Mouse (Mus musculus) erythroblast, adult 5-6 weeks (primary cell): Measurements from ENCODE around the gene Adamtsl1. TPM values are rescaled to one million over a fixed set of nuclear protein-coding genes. Genes with fewer than 3 reads are reported as not detected.

Experiments
- ATAC-seq: replicated peaks from 2 replicates; pipeline ENCODE4 v1.8.0; 2016; ENCODE audit warnings: moderate number of reproducible peaks, mild to moderate bottlenecking, moderate TSS enrichment, inconsistent platforms; ENCODE audit not compliant: poor library complexity, low FRiP score, severe bottlenecking
- total RNA-seq, 2 experiments: library from RNA; stranded (forward) in 1 of 2; stranded (reverse) in 1 of 2; fragments of 150-400 nt in 1 of 2; fragments of 200-764, 138-1000 nt in 1 of 2; gene quantifications; 2 replicates each; pipeline versions ENCODE4 v1.2.3 to v1.2.4; 2015 to 2017; ENCODE audit warnings: low replicate concordance in 2 of 2

Adamtsl1 gene
- total RNA-seq, 2 experiments from 2014 or later, result not detected

GRCm38 (mm10) chr4:85629381-85629780 lies 115.4 kb downstream of the Adamtsl1 start:
- ATAC-seq, result no peak

DNA sequence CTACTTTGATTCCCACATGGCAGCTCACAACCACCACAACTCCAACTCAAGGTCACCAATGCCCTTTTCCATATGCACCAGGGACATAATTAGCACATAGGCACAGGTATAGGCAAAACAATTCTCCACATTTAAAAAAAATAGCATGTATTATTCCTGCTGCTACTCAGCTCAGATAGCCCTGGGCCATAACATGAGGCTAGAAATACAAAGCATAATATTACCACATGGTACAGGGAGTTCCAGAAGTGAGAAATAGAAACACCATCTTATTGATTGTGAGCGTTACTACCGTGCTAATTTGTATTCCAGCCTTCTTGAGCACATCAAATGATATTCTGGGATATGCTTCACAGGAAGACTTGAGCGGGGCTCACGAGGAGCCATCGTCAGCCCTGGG lies 155.3 kb downstream of the Adamtsl1 start:
- no peak for ATAC-seq

DNA sequence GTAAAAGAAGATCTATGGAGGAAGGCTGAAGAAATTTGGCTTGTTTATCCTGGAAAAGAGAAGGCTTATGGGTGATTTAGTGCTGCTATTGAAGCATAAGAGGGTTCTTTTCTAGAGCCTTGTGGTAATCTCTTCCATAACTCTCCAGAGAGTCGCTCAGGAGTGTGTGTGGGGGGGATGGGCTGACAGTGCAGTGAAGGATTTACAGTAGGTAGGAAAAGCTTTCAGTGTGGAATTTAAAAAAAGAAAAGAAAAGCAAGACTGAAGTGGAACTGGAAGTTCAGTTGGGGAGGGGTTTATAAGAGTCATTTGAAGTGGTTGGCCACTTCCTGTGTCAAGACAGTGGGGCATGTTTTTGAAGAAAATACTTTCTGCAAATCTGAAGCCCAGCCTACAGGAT lies 155.8 kb downstream of the Adamtsl1 start:
- no peak for ATAC-seq

DNA sequence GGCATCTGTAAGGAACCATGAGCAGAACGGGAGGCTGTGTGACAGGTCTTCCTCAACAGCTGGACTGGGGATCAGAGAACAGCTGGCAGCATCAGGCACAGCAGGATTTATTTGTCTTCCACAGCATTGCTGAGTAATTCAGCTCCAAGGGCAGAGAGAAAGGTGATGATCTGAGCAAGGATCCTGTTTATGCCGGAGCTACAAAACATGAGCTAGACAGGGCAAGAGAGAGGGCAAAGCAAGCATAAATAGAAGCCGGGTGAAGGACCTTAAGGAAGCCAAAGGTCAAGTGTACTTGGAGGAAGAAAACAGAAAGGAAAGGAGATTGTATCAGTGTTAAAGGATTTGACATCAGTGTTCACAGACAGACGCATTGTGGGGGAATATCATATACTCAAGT lies 158.3 kb downstream of the Adamtsl1 start:
- ATAC-seq, result no peak

DNA sequence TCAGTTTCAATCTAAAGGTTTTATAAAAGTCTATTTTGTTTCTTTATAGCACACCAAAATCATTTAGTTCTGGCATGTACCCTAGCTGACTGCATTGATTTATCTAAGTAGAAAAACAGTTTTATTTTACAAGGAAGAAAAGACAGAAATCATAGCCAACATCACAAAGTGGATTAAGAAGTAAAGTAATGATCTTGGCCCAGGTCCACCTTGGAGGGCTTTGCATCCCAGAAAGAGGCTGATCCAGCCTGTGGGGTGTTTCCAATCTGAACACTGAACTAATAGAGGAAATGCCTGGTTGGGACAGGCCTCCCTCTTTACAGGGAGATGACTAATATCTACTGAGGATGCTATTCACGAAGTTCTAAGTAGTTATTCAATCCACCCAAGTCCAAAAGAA lies 163.6 kb downstream of the Adamtsl1 start:
- no peak for ATAC-seq

DNA sequence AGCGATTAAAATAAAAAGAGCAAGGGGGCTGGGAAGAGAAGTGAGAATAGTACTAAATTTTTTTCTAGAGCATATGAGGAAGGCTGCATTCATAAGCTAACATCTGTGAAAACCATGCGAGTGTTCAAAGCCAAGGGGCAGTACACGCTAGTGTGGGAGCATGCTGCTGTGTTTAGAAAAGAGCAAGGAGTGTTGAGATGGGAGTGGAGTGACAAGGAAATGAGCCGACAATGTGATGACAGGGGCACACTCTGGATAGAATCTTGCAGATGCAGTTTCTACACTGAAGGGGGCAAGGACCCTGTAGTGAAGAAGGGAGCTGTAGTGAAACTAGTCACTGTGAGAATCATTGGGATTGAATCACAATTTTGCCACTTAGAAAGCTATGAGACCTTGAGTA lies 172.2 kb downstream of the Adamtsl1 start:
- no peak for ATAC-seq

DNA sequence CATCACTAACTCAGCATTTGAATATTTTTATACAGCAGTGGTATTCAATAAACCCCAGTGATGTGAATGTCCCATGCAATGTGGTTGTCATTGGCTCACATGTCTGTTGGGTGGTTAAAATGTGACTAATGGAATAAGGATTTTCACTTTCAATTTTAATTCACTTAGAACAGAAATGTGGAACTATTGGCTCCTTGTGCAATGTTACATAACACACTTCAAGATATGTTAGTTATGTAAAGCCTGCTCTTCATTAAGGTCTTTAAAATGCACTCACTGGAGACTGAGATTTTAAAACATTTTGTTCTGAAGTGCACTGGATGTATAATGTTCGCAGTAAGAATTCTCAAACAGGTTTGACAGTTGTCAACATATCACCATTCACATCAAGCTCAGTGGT lies 181.3 kb downstream of the Adamtsl1 start:
- ATAC-seq, result no peak

- no peak for ATAC-seq
Measured at GRCm38 (mm10) chr4:85707352-85708057, 193.5 kb downstream of the Adamtsl1 start.

- no peak for ATAC-seq
Measured at GRCm38 (mm10) chr4:85709636-85710035, 195.7 kb downstream of the Adamtsl1 start.

DNA sequence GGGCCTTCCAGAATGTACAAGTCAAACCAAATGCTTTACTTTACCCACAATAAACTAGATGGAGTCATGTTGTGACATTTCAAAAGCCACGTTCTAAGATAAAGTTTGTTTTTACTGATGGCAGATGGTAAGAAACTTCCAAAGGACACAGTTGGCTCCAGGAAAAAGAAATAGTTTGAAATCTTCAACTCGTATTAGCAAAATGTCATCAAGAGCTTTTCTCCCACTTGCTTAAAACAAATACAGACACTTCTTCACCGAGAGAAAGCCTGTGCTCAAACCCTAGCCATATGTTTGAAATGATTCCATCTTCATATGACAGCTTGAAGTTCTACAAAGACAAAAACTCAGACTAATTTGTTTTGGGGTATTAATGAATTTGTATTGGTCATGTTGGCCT lies 211.0 kb downstream of the Adamtsl1 start:
- no peak for ATAC-seq

GRCm38 (mm10) chr4:85727731-85728130 lies 213.8 kb downstream of the Adamtsl1 start:
- ATAC-seq, result no peak

DNA sequence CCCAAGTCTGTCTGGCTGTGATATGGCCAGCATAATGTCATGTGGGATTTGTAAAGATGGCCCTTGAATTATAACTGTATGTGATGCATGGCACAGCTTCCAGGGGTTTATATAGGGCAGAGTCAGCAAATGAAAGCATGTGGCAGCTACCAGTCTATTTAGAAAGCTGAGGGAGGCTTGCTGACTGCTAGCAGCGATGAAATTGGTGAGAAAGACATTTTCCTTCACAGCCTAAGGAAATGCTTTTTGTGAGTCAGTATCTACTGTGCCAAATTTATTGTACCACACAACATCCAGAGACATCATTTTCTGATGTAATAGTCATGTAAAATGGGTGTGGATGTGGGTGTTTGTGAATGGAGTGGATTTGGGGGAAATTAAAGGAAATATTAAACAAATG lies 214.4 kb downstream of the Adamtsl1 start:
- ATAC-seq, result no peak

GRCm38 (mm10) chr4:85740478-85740877 lies 226.5 kb downstream of the Adamtsl1 start:
- ATAC-seq, result no peak

GRCm38 (mm10) chr4:85741825-85742391 lies 227.9 kb downstream of the Adamtsl1 start:
- ATAC-seq, result no peak

- no peak for ATAC-seq
Measured at GRCm38 (mm10) chr4:85743427-85743826, 229.5 kb downstream of the Adamtsl1 start.

DNA sequence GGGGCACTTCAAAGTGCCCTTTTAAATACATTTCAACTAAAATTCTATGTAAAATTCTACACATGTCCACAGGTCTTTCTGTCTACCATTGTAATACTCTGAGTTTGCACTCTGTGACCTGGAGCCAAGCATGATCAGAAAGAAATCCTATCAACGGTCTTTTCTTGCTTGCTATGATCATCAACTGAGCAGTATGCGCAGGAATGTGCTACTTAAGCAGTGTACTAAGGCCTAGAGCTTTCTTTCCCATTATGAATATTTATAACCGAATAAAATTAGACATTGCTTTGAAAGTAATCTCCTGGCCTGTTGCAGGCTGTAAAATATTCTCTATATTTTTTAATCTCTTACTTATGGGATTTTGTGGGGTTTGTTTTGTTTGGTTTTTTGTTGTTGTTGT lies 248.7 kb downstream of the Adamtsl1 start:
- ATAC-seq, result no peak

DNA sequence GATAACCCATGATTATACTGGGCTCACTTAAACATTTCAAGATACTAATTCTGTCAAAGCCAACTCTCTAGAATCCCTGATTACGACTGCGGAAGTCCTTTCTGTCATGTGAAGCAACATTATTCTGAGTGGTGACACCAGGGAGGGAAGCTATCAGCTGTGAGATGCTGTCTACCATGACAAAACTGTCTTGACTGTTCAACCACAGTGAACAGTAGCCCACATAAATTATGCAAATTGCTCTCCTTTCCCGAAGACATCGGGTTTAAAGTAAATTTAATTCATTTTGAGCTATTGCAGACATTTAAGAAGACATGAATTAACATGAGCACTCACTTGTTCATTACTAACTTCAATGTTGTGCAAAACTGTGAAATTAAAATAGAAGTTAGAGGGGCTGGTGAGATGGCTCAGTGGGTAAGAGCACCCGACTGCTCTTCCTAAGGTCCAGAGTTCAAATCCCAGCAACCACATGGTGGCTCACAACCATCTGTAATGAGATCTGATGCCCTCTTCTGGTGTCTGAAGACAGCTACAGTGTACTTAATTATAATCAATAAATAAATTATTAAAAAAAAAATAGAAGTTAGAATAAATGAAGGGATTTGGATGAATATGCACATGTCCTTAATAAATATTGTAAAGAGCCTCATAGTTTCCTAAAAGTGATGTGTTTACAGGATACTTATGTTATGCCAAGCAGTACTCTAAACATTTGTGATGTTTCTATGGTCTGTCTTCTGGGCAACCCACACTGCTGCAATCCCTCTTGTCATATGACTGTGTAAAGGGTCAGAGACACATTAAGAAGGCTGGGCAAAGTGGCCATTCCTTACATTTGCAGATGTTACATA lies 249.4 kb downstream of the Adamtsl1 start:
- ATAC-seq, result no peak

GRCm38 (mm10) chr4:85764015-85764450 lies 250.1 kb downstream of the Adamtsl1 start:
- no peak for ATAC-seq

- no peak for ATAC-seq
Measured at GRCm38 (mm10) chr4:85764476-85764875, 250.5 kb downstream of the Adamtsl1 start.

DNA sequence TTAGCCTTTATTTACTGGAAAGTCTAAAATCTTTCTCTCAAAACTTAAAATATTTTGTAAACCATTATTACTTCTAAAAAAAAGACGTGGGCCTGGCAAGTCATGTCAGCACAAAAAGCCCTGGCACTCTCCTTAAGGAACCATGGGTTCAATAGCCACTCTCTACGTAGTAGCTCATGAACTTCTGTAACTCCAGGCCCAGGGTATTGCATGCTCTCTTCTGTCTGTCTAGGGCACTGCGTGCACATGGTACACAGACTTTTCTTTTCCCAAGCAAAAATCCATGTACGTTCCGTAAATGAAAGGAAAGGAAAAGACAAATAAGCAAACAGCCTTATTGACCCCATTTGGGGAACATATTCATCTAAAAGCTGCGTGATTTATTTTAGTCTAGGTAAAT lies 253.7 kb downstream of the Adamtsl1 start:
- no peak for ATAC-seq

DNA sequence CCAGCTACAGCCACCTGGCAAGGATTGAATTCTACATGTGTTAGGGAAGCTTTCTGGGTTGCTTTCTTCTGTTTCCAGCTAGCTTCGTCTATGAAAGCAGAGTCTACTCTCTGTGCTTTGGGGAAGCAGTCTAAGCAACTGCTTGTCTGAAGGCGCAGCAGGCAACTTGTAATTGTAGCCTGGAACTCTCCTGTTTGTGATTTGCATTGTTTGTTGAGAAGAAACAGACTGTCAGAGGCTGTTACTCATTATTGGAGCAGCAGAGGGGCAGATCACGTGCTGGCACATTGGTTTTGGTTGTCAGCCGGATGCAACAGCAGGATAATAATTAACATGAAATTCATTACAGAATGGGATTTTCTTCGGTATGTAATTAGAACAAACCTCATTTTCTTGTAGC lies 254.1 kb downstream of the Adamtsl1 start:
- no peak for ATAC-seq
